Mouse (Mus musculus): Measurements from ENCODE around the gene Cfap58.

DNA sequence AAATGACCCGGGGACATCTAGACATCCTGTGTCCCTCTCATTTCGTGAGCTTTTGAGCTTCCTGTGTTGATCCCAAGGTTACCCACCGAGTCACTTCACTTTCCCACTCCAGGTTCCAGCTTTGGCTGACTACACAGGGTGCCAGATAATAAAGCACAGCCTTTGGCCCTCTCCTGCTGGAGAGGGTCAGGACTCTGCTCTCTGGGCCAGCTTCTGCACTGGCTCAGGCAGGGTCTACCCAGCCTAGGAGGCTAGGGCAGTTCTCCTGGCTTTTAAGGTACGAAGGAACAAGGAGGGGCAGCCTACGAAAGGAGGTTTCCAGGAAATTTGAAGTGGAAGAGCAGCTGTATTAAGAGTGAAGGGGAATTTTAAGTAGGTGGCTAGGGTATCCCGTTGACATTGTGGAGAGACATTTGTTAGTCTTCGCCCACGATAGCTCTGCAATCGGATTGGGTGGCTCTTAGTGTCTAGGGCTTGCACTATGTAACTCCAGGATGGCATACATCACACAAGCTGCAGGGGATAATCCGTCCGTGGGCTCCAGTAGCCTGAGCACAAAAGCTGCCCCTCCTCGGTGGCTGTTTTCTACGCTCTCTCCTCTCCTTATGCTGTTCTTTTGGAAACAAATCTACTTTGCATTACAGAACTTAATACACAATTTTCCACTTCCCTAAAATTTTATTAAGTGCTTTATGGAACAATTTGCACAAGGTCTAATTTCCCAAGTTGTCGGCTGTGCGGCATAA lies 72.3 kb downstream of the Cfap58 start:
- TF ChIP-seq CTCF (IDR thresholded peaks at IDR 0.05; ENCODE audit: low read depth, low read length) (no peak), POLR2AphosphoS5 (IDR thresholded peaks at IDR 0.05; ENCODE audit: insufficient replicate concordance, low read depth, low read length) (no peak), GATA1 (IDR thresholded peaks at IDR 0.05; ENCODE audit: borderline replicate concordance, low read length) (no peak)
